Mouse (Mus musculus) kidney, embryonic 16.5 days (tissue): ENCODE measurements at regions not wholly inside any gene's neighbourhood (a gene's known extent, or its start where the extent isn't known, plus 50 kb on each side); places are given as distances from the start of the nearest gene placed in this dataset.

Experiments
- ATAC-seq: fragments of 200-750 bp; cut with Nextera tagmentation; 2 replicates; pipeline ENCODE4 v1.8.0; 2017; ENCODE audit warnings: moderate TSS enrichment; ENCODE audit not compliant: low FRiP score, low TSS enrichment
- H3K27ac ChIP-seq: fragments of 300-500 bp; sonication (generic); 2 replicates; pipeline ENCODE4 v1.5.1; 2014; ENCODE audit warnings: low read length
- H3K27me3 ChIP-seq: fragments of 300-500 bp; sonication (generic); 2 replicates; pipeline ENCODE4 v1.6.1; 2014; ENCODE audit warnings: low read length, control low read depth, mixed read lengths; ENCODE audit not compliant: insufficient read depth
- H3K36me3 ChIP-seq: fragments of 300-500 bp; sonication (generic); 2 replicates; pipeline ENCODE4 v1.6.1; 2014; ENCODE audit warnings: low read length, control low read depth, mixed read lengths; ENCODE audit not compliant: insufficient read depth
- H3K4me1 ChIP-seq: fragments of 300-500 bp; sonication (generic); 2 replicates; pipeline ENCODE4 v1.6.1; 2014; ENCODE audit warnings: low read length, control low read depth, mixed read lengths; ENCODE audit not compliant: insufficient read depth
- H3K4me2 ChIP-seq: fragments of 300-500 bp; sonication (generic); replicated peaks from 2 replicates; pipeline ENCODE4 v1.6.1; 2014; ENCODE audit warnings: low read depth, low read length
- H3K4me3 ChIP-seq: fragments of 300-500 bp; sonication (generic); 2 replicates; pipeline ENCODE4 v1.5.1; 2014; ENCODE audit warnings: mild to moderate bottlenecking, low read length
- H3K9ac ChIP-seq: fragments of 300-500 bp; sonication (generic); replicated peaks from 2 replicates; pipeline ENCODE4 v1.6.1; 2014; ENCODE audit warnings: low read length
- H3K9me3 ChIP-seq: fragments of 300-500 bp; sonication (generic); 2 replicates; pipeline ENCODE4 v1.6.1; 2016; ENCODE audit warnings: low read length, control low read depth
- WGBS: fragments of 180-500 bp; shearing (Covaris S2); extraction: QIAGEN DNeasy Blood & Tissue Kit; methylation state at CpG from one replicate; pipeline ENCODE4 v1.1.7; 2014; 5-methylcytosine and 5-hydroxymethylcytosine counted together

- H3K27me3 ChIP-seq: no peaks in the 10 kb centered on the region
- H3K27ac ChIP-seq: no peak overlapping the region
- no peaks in the 10 kb centered on the region for H3K9me3 ChIP-seq
- ATAC-seq: no peak
- no peak overlapping the region for H3K9ac ChIP-seq
- no peaks in the 10 kb centered on the region for H3K36me3 ChIP-seq
- H3K4me1 ChIP-seq: no peaks in the 10 kb centered on the region
- H3K4me2 ChIP-seq: no peak overlapping the region
- 39% methylated on average over 7 of the region's 7 CpGs for WGBS
- no peak overlapping the region for H3K4me3 ChIP-seq
Measured at GRCm38 (mm10) chr1:43269685-43270084, 72.9 kb upstream of the Fhl2 start.

GRCm38 (mm10) chr1:43273236-43273868 is 76.6 kb upstream of the Fhl2 start:
- H3K9me3 ChIP-seq: no peaks in the 10 kb centered on the region
- no peak overlapping the region for H3K27ac ChIP-seq
- no peaks in the 10 kb centered on the region for H3K36me3 ChIP-seq
- no peak overlapping the region for H3K4me2 ChIP-seq
- H3K4me1 ChIP-seq: no peaks in the 10 kb centered on the region
- 83% methylated on average over 2 of the region's 2 CpGs for WGBS
- H3K27me3 ChIP-seq: no peaks in the 10 kb centered on the region
- no peak overlapping the region for H3K9ac ChIP-seq
- no peak for ATAC-seq
- H3K4me3 ChIP-seq: no peak overlapping the region

GRCm38 (mm10) chr1:43291736-43292135 is 95.0 kb upstream of the Fhl2 start:
- peaks cover 8% of the 10 kb centered on the region; the same call in 1 of the 2 replicates for H3K9me3 ChIP-seq
- no peak overlapping the region for H3K4me2 ChIP-seq
- 82% methylated on average over 8 of the region's 8 CpGs for WGBS
- no peaks in the 10 kb centered on the region for H3K36me3 ChIP-seq
- no peak for ATAC-seq
- H3K4me3 ChIP-seq: no peak overlapping the region
- H3K9ac ChIP-seq: no peak overlapping the region
- H3K27me3 ChIP-seq: no peaks in the 10 kb centered on the region
- H3K27ac ChIP-seq: peak overlapping the region; percentile 88
- no peaks in the 10 kb centered on the region for H3K4me1 ChIP-seq

GRCm38 (mm10) chr1:43292561-43292960 is 95.8 kb upstream of the Fhl2 start:
- WGBS: 75% methylated on average over 2 of the region's 2 CpGs
- peak; percentile 86 for ATAC-seq
- no peaks in the 10 kb centered on the region for H3K36me3 ChIP-seq
- peaks cover 8% of the 10 kb centered on the region; the same call in 1 of the 2 replicates for H3K9me3 ChIP-seq
- peak overlapping the region; percentile 88 for H3K27ac ChIP-seq
- no peak overlapping the region for H3K4me2 ChIP-seq
- H3K9ac ChIP-seq: no peak overlapping the region
- no peak overlapping the region for H3K4me3 ChIP-seq
- H3K27me3 ChIP-seq: no peaks in the 10 kb centered on the region
- H3K4me1 ChIP-seq: no peaks in the 10 kb centered on the region

GRCm38 (mm10) chr1:43294221-43295012 is 97.6 kb upstream of the Fhl2 start:
- 89% methylated on average over 11 of the region's 11 CpGs for WGBS
- no peaks in the 10 kb centered on the region for H3K27me3 ChIP-seq
- H3K9ac ChIP-seq: no peak overlapping the region
- ATAC-seq: no peak
- H3K27ac ChIP-seq: 0 out of 2 replicates have a peak overlapping the region, but pooled peaks have one; percentile 12
- H3K9me3 ChIP-seq: no peaks in the 10 kb centered on the region
- no peaks in the 10 kb centered on the region for H3K4me1 ChIP-seq
- no peak overlapping the region for H3K4me2 ChIP-seq
- no peak overlapping the region for H3K4me3 ChIP-seq
- no peaks in the 10 kb centered on the region for H3K36me3 ChIP-seq

GRCm38 (mm10) chr1:43297579-43297978 is 100.8 kb upstream of the Fhl2 start:
- no peaks in the 10 kb centered on the region for H3K9me3 ChIP-seq
- H3K27ac ChIP-seq: no peak overlapping the region
- 75% methylated on average over 2 of the region's 2 CpGs for whole genome bisulfite sequencing
- ATAC-seq: no peak
- no peak overlapping the region for H3K9ac ChIP-seq
- H3K27me3 ChIP-seq: no peaks in the 10 kb centered on the region
- no peaks in the 10 kb centered on the region for H3K36me3 ChIP-seq
- H3K4me1 ChIP-seq: peaks cover 9% of the 10 kb centered on the region
- no peak overlapping the region for H3K4me3 ChIP-seq
- no peak overlapping the region for H3K4me2 ChIP-seq

GRCm38 (mm10) chr1:43298746-43299145 is 102.0 kb upstream of the Fhl2 start:
- no peak overlapping the region for H3K9ac ChIP-seq
- no peak overlapping the region for H3K4me3 ChIP-seq
- no peak overlapping the region for H3K4me2 ChIP-seq
- peaks cover 12% of the 10 kb centered on the region for H3K4me1 ChIP-seq
- no peaks in the 10 kb centered on the region for H3K9me3 ChIP-seq
- 85% methylated on average over 3 of the region's 3 CpGs for WGBS
- H3K36me3 ChIP-seq: no peaks in the 10 kb centered on the region
- ATAC-seq: no peak
- no peaks in the 10 kb centered on the region for H3K27me3 ChIP-seq
- no peak overlapping the region for H3K27ac ChIP-seq

- Histone ChIP-seq H3K27me3 (no peaks in the 10 kb centered on the region), H3K9me3 (no peaks in the 10 kb centered on the region), H3K27ac (no peak overlapping the region), H3K36me3 (no peaks in the 10 kb centered on the region), H3K4me2 (no peak overlapping the region), H3K4me3 (no peak overlapping the region), H3K4me1 (peaks cover 12% of the 10 kb centered on the region), H3K9ac (no peak overlapping the region)
- WGBS: 51% methylated on average over 7 of the region's 7 CpGs
- ATAC-seq: 0 out of 2 replicates have a peak, but pooled peaks have one; percentile 21
Measured at GRCm38 (mm10) chr1:43299490-43300302, 102.9 kb upstream of the Fhl2 start.

- no peak for ATAC-seq
- Histone ChIP-seq H3K27me3 (no peaks in the 10 kb centered on the region), H3K9ac (no peak overlapping the region), H3K4me3 (no peak overlapping the region), H3K9me3 (no peaks in the 10 kb centered on the region), H3K27ac (no peak overlapping the region), H3K4me1 (peaks cover 16% of the 10 kb centered on the region), H3K4me2 (no peak overlapping the region), H3K36me3 (no peaks in the 10 kb centered on the region)
- WGBS: 74% methylated on average over 5 of the region's 5 CpGs
Measured at GRCm38 (mm10) chr1:43300676-43301075, 103.9 kb upstream of the Fhl2 start.
